Mouse (Mus musculus) gastrocnemius, adult 8-10 months (tissue): ENCODE data around the gene Hoxc10. TPM values are rescaled to one million over a fixed set of nuclear protein-coding genes. Genes with fewer than 3 reads are reported as not detected.

Experiments used
- DNase-seq, 2 experiments: peaks; one replicate each; pipeline ENCODE4 v3.0.0; 2022; ENCODE audit warnings: low spot score in 2 of 2
- total RNA-seq, 4 experiments: library from RNA; stranded (reverse); gene quantifications; 2 replicates each; pipeline ENCODE4 v1.2.4; 2022

Gene Hoxc10
- 100 to 1,000 TPM in 1 of 4 experiments, 10 to 100 TPM in 3; 77.4 to 106 (median 88.9) TPM for total RNA-seq

DNA sequence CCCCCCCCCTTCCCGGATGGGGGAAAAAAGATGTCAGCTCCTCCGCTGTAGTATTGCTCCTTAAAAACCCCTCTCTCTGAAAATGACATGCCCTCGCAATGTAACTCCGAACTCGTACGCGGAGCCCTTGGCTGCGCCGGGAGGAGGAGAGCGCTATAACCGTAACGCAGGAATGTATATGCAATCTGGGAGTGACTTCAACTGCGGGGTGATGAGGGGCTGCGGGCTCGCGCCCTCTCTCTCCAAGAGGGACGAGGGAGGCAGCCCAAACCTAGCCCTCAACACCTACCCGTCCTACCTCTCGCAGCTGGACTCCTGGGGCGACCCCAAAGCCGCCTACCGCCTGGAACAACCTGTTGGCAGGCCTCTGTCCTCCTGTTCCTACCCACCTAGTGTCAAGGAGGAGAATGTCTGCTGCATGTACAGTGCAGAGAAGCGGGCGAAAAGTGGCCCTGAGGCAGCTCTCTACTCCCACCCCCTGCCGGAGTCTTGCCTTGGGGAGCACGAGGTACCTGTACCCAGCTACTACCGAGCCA is at the start of gene Hoxc10:
Gene Hoxc10, plus strand, starts transcription at position 21 of the 536 bp plus-strand sequence.
- DNase-seq: no peak

- no peak for DNase-seq
Measured at GRCm38 (mm10) chr15:102917972-102918572, 48.5 kb upstream of the Hoxc10 start.

DNA sequence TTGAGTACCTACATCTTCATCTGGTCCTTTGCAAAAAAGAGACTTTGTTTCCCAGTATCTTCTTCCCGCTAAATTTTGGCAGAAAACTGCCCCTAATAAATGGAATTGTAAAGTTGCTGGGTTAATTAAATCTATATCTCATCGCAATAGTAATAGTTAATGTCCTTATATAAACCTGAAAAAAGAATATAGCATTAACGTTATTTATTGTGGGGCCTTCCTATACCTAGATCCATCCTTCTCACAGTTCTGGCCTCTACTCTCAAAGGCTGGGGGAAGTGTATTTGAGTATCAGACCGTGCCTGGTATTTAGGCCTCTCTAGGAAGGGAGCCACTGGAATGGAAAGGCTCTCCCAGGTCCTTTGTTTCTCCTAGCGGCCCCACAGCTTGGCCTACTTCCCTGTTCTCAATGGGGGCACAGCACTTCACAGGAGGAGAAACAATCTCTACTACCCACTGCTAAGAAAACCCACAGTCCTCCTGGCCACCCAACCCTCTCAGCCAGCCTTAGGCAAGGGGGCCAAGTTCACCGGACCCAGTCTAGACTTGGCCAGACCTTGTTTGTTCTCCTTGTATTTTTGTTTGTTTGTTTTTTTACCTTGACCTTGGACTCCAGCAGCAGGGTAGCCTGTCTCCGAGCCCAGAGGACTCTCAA is 47.9 kb upstream of the Hoxc10 start:
- DNase-seq: no peak

DNA sequence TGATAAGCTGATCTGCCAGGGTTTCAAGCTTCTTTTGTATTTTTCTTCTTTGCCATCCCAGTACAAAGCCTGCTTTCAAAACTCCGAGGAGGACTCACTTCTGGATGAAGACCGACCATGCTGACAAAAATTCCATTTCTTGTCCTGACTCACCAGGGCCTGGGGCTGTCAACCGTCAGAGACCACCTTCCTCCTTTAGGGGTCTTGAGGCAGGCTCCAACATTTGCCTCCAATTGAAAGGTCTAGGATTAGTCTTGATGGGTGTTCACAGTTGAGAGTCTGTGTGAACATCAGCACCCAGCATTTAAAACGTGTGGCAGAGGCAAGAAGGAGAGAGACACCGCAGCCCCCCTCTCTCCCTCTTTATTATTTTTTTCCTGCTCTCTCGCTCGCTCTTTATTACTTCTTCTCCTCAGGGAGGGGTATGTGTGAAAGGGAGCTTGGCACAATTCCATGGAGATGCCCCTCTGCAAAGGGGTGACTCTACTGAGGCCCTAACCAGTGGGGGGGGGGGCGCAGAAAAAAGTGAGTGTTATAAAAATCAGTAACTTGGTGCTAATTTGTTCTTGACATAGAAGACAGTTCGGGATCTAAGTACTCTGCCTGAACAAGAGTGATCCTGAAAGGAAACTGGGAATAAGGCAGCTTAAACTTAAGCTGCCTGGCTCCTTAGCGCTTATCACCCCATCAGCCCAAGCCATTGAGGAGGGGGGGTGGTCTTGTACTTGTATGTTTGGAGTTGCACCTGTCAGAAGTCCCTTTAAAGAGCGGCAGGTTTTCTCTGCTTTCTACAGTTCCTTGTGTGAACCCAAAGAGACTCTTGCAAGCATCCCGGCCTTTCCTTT is 47.0 kb upstream of the Hoxc10 start:
- DNase-seq: no peak

- peak; percentile 49 to 63 for DNase-seq
Measured at GRCm38 (mm10) chr15:102920619-102921018, 46.0 kb upstream of the Hoxc10 start.

DNA sequence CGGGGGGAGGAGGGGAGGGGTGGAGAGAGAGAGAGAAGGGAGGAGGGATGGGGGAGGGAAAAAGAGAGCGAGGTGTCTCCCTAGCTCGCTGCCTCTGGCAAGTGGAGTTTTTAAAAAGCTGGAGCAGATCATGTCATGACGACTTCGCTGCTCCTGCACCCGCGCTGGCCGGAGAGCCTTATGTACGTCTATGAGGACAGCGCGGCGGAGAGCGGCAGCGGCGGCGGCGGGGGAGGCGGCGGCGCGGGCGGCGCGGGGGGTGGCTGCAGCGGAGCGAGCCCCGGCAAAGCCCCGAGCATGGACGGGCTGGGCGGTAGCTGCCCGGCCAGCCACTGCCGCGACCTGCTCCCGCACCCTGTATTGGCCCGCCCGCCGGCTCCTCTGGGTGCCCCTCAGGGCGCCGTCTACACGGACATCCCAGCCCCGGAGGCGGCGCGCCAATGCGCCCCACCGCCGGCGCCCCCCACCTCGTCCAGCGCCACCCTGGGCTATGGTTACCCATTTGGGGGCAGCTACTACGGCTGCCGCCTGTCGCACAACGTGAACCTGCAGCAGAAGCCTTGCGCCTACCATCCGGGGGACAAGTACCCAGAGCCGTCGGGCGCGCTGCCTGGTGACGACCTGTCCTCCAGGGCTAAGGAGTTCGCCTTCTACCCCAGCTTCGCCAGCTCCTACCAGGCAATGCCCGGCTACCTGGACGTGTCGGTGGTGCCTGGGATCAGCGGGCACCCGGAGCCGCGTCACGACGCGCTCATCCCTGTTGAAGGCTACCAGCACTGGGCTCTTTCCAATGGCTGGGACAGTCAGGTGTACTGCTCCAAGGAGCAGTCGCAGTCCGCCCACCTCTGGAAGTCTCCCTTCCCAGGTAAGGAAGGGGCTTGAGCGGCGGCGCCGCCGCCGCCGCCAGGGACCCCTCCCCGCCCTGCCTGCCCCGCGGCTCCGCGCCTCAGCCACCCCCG is 45.3 kb upstream of the Hoxc10 start, which contains the start of gene Hoxc13:
Gene Hoxc13, plus strand, starts transcription at position 51 of the 959 bp plus-strand sequence.
- DNase-seq: no peak

DNA sequence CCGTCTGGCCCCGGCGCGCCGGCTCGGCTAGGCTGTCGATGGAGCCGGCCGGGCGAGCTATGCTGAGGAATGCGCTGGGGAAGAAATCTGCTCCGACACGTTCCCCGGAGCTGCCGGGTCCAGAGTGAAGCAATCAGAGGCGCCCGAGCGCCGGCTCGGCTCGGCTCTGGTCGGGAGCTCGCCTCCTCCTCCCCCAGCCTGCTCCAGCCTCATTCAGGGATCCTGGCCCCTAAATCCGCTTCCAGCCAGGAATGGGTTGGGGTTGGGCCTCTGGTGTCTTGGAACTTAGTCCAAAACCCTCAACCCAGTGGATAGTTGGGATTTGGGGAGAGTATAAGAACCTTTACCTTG is 44.6 kb upstream of the Hoxc10 start:
- DNase-seq: no peak

DNA sequence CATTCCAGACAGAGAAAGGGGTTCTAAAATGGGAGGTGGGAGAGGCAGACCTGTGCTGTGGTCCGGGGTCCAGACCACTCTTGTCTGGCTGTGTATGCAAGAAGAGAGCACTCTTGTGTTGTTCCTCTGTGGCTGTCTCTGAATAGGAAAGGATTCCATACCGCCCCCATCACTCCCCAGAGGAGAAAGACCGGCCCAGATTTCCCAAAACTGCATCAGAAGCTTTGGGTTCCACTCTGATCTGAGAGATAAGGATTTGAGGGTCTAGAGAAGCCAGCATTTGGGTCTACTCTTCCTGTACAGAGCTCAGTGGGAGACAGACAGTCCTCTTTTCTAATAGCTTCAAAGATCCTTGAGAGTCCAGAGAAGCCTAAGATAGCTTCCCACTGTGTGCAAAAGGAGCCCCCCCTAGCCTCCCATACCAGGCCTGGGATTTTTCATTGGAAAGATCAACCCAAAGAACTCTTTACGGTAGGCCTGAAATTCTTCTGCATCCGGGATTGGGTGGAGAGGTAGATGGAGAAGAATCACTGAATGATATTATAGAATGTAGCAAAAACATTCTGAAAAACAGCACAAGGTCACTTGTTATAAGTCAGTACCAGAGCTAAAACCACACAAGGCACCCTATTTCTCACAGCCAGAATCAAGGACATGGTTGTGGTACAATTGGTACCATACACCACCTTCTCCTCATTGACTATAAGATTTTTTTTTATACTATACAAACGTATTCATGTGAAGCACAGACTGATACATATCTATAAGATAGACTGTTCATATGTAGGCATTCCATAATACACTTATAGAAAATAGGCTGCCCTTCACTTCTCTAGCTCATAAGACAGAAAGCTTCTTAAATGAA is 43.7 kb upstream of the Hoxc10 start:
- no peak for DNase-seq

- no peak for DNase-seq
Measured at GRCm38 (mm10) chr15:102927032-102927645, 39.5 kb upstream of the Hoxc10 start.

GRCm38 (mm10) chr15:102931706-102932358 is 34.8 kb upstream of the Hoxc10 start:
- DNase-seq: no peak

DNA sequence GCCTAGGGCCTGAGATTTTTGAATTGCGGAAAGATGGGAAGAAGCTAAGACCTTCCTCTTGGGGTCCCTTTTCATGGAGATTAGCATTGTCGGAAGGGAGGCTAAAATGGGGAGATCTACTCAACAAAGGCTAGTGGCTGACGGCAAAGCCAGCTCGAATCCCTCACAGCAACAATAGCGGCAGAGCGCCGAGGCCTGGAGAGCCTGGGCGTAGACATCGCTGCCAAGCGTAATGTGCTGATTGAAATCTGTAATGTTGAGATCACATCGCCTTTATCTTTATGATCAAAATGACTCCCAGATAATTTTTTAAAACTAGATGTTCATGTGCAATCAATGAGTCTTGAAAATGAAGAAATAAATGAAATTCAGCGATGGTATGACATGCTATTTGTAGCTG is 32.2 kb upstream of the Hoxc10 start:
- no peak for DNase-seq

- no peak for DNase-seq
Measured at GRCm38 (mm10) chr15:102934897-102935296, 31.7 kb upstream of the Hoxc10 start.

- DNase-seq: no peak
Measured at GRCm38 (mm10) chr15:102936279-102936972, 30.2 kb upstream of the Hoxc10 start, which contains the start of gene Hoxc12. TSS of gene Hoxc12 (plus strand) at chr15:102936757.

- no peak for DNase-seq
Measured at GRCm38 (mm10) chr15:102937036-102937666, 29.4 kb upstream of the Hoxc10 start.

GRCm38 (mm10) chr15:102939256-102940155 is 27.1 kb upstream of the Hoxc10 start:
- no peak for DNase-seq

DNA sequence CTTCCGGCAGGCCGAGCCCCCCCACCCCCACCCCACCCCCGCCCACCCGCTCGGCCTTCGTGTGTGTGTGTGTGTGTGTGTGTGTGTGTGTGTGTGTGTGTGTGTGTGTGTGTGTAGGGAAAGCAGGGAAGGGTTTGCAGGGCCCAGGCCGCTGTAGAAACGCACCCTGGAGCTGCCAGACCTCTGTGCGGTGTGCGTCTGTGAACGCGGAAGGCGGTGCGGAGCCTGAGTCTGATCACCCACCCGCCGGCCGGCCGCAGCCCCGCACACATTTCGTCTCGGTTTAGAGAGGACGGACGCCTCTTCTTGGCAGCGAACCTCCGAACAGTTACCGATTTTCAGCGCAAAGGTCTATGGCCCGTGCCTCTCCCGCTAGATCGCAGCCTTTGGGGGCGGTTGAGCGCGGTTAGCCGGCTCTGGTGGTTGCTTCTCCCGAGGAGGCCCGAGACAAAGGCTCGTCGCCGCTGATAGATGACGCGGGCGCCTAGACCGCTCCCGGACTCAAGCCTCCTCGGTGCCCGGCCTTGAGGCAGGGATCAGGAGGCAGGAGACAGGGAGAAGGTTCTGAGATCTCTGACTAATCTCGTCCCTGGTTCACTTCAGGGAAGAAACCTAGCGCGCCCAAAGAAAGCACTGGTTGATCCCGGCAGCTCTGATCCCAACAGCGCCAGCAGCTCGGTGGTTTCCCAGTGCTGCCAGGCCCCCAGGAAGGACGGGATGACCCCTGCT is 23.7 kb upstream of the Hoxc10 start:
- peak in 1 of 2 experiments; percentile 44 for DNase-seq
